Mouse (Mus musculus): ENCODE results near the gene Olfr944. TPM values are rescaled to one million over a fixed set of nuclear protein-coding genes. Genes with fewer than 3 reads are reported as not detected.

Olfr944 gene
- not detected in 2 replicates for polyA plus RNA-seq (2015; fragmentation: Nextera tagmentation; extraction: Ambion mirVana)

- Histone ChIP-seq H3K27me3 (replicated peaks; ENCODE audit: insufficient read depth, low read length) (no peaks in the 10 kb centered on the region), H3K4me1 (ENCODE audit: insufficient read depth, low read depth, low read length) (no peaks in the 10 kb centered on the region), H3K4me2 (replicated peaks; ENCODE audit: low read depth, low read length) (no peak within 1 kb of the TSS), H3K9me3 (ENCODE audit: low read length) (no peaks in the 10 kb centered on the region), H3K27ac (ENCODE audit: low read length) (no peak within 1 kb of the TSS), H3K9ac (replicated peaks; ENCODE audit: low read depth) (no peak within 1 kb of the TSS), H3K4me3 (ENCODE audit: low read depth, low read length) (no peak within 1 kb of the TSS), H3K36me3 (ENCODE audit: insufficient read depth, low read length) (no peaks in the 10 kb centered on the region)
- TF ChIP-seq CTCF (IDR thresholded peaks at IDR 0.05), result no peak
- TF ChIP-seq EP300 (IDR thresholded peaks at IDR 0.05), result no peak
- DNase-seq (ENCODE audit: low spot score) (no peak), ATAC-seq (no peak)
These were observed at the start of gene Olfr944 for GRCm38 (mm10) chr9:39201620-39202019. TSS of gene Olfr944 (plus strand) at chr9:39201920.

DNA sequence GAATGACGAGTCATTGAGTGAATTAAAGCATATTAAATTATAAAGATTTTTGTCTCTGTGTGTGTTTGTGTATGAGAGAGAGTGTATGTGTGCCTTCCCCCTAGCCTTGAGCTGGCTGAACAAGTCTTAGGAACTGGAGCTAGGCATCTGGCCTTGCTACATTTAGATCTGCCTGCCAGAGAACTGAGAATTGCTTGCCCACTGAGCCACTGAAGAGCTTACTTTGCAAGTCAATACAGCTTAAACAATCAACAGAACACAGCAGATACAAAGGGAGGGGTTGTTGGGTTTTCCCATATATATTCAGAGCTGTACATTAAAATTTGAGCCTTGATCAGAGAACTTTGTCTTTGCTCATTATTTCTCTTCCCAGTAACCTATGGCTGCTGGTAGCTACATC lies 49.3 kb upstream of the Olfr944 start:
- H3K27ac ChIP-seq (ENCODE audit: low read length), result no peak overlapping the region
- no peak overlapping the region for H3K9ac ChIP-seq (replicated peaks; ENCODE audit: low read depth)
- no peak for TF ChIP-seq EP300 (IDR thresholded peaks at IDR 0.05)
- no peak for TF ChIP-seq CTCF (IDR thresholded peaks at IDR 0.05)
- ATAC-seq (no peak), DNase-seq (ENCODE audit: low spot score) (no peak)
- H3K4me3 ChIP-seq (ENCODE audit: low read depth, low read length), result no peak overlapping the region
- H3K4me1 ChIP-seq (ENCODE audit: insufficient read depth, low read depth, low read length), result no peaks in the 10 kb centered on the region
- no peaks in the 10 kb centered on the region for H3K27me3 ChIP-seq (replicated peaks; ENCODE audit: insufficient read depth, low read length)
- no peaks in the 10 kb centered on the region for H3K36me3 ChIP-seq (ENCODE audit: insufficient read depth, low read length)
- no peaks in the 10 kb centered on the region for H3K9me3 ChIP-seq (ENCODE audit: low read length)
- 53% methylated on average over 1 of the region's 1 CpGs for WGBS
- no peak overlapping the region for H3K4me2 ChIP-seq (replicated peaks; ENCODE audit: low read depth, low read length)

DNA sequence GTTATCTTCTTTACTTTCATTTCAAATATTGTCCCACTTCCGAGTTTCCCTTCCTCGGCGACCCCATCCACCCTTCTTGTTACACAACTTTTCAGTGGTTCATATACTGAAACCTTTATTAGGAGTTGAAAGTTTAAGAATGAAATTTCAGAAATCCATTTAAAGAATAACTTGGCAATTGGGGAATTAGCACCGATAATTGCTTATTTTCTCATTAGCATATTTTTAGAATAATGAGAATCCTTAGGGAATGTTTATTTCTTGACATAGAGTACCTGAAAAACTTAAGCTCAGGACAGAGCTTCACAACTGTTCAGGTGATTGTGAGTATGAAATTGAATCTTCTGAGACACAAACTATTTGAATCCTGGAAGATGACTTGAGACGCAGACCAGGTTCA lies 35.7 kb upstream of the Olfr944 start, which contains the start of gene Olfr943:
Gene Olfr943, plus strand, starts transcription at position 301 of the 400 bp plus-strand sequence.
- no peak for TF ChIP-seq EP300 (IDR thresholded peaks at IDR 0.05)
- no peak for TF ChIP-seq CTCF (IDR thresholded peaks at IDR 0.05)
- Histone ChIP-seq H3K4me2 (replicated peaks; ENCODE audit: low read depth, low read length) (no peak within 1 kb of the TSS), H3K4me3 (ENCODE audit: low read depth, low read length) (no peak within 1 kb of the TSS), H3K27ac (ENCODE audit: low read length) (no peak within 1 kb of the TSS), H3K9ac (replicated peaks; ENCODE audit: low read depth) (no peak within 1 kb of the TSS), H3K27me3 (replicated peaks; ENCODE audit: insufficient read depth, low read length) (no peaks in the 10 kb centered on the region), H3K9me3 (ENCODE audit: low read length) (no peaks in the 10 kb centered on the region), H3K4me1 (ENCODE audit: insufficient read depth, low read depth, low read length) (no peaks in the 10 kb centered on the region), H3K36me3 (ENCODE audit: insufficient read depth, low read length) (no peaks in the 10 kb centered on the region)
- WGBS, result 88% methylated on average over 5 of the region's 5 CpGs
- ATAC-seq, result no peak
- no peak for DNase-seq (ENCODE audit: low spot score)

DNA sequence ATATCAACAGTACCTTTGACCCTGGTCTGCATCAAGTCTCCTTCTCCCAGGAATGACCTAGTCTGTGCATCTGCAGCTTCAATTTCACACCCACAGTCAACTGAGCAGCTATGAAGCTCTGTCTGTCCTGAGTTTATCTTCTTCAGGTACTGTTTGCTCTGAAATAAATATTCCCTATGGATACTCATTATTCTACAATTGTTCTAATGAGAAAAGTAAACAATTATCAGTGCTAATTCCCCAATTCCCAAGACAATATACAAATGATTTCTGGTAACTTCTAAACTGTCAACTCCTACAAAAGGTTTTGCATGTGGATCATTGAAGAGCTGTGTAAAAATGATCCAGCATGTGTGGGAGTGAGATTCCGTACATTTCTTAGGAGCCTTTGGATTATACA lies 48.2 kb downstream of the Olfr944 start, which contains the start of gene Olfr1537:
Gene Olfr1537, minus strand, starts transcription at position 101 of the 400 bp plus-strand sequence.
- no peak for DNase-seq (ENCODE audit: low spot score)

More for the DNA sequence above, 48.2 kb downstream of the Olfr944 start, which contains the start of gene Olfr1537:
- no peak within 1 kb of the TSS for H3K9ac ChIP-seq (replicated peaks; ENCODE audit: low read depth)
- no peak within 1 kb of the TSS for H3K27ac ChIP-seq (ENCODE audit: low read length)
- no peaks in the 10 kb centered on the region for H3K27me3 ChIP-seq (replicated peaks; ENCODE audit: insufficient read depth, low read length)
- TF ChIP-seq EP300 (IDR thresholded peaks at IDR 0.05) (no peak), CTCF (IDR thresholded peaks at IDR 0.05) (no peak)
- H3K36me3 ChIP-seq (ENCODE audit: insufficient read depth, low read length), result no peaks in the 10 kb centered on the region
- no peak within 1 kb of the TSS for H3K4me2 ChIP-seq (replicated peaks; ENCODE audit: low read depth, low read length)
- 83% methylated on average over 1 of the region's 1 CpGs for WGBS
- no peaks in the 10 kb centered on the region for H3K4me1 ChIP-seq (ENCODE audit: insufficient read depth, low read depth, low read length)
- no peak within 1 kb of the TSS for H3K4me3 ChIP-seq (ENCODE audit: low read depth, low read length)
- no peaks in the 10 kb centered on the region for H3K9me3 ChIP-seq (ENCODE audit: low read length)
- no peak for ATAC-seq

Other genes with a start within 250 kb of the Olfr944 start
- not detected in 2 replicates for gene Olfr933, start 229.6 kb upstream of the Olfr944 start, polyA plus RNA-seq (2015; fragmentation: Nextera tagmentation; extraction: Ambion mirVana)
- not detected in 2 replicates for gene Olfr934, start 213.6 kb upstream of the Olfr944 start, polyA plus RNA-seq (2015; fragmentation: Nextera tagmentation; extraction: Ambion mirVana)
- gene Olfr935, start 202.2 kb upstream of the Olfr944 start, polyA plus RNA-seq (2015; fragmentation: Nextera tagmentation; extraction: Ambion mirVana), result not detected in 2 replicates
- not detected in 2 replicates for gene Olfr146, start 178.5 kb upstream of the Olfr944 start, polyA plus RNA-seq (2015; fragmentation: Nextera tagmentation; extraction: Ambion mirVana)
- gene Olfr937, start 137.0 kb upstream of the Olfr944 start, polyA plus RNA-seq (2015; fragmentation: Nextera tagmentation; extraction: Ambion mirVana), result not detected in 2 replicates
- gene Olfr938, start 123.0 kb upstream of the Olfr944 start, polyA plus RNA-seq (2015; fragmentation: Nextera tagmentation; extraction: Ambion mirVana), result not detected in 2 replicates
- gene Olfr27, start 73.8 kb upstream of the Olfr944 start, polyA plus RNA-seq (2015; fragmentation: Nextera tagmentation; extraction: Ambion mirVana), result not detected in 2 replicates
- not detected in 2 replicates for gene Olfr943, start 35.6 kb upstream of the Olfr944 start, polyA plus RNA-seq (2015; fragmentation: Nextera tagmentation; extraction: Ambion mirVana)
- gene Olfr1537, start 48.1 kb downstream of the Olfr944 start, polyA plus RNA-seq (2015; fragmentation: Nextera tagmentation; extraction: Ambion mirVana), result not detected in 2 replicates
- gene Olfr945, start 74.9 kb downstream of the Olfr944 start, polyA plus RNA-seq (2015; fragmentation: Nextera tagmentation; extraction: Ambion mirVana), result not detected in 2 replicates
- not detected in 2 replicates for gene Olfr948, start 124.1 kb downstream of the Olfr944 start, polyA plus RNA-seq (2015; fragmentation: Nextera tagmentation; extraction: Ambion mirVana)
- gene Olfr951, start 185.5 kb downstream of the Olfr944 start, polyA plus RNA-seq (2015; fragmentation: Nextera tagmentation; extraction: Ambion mirVana), result not detected in 2 replicates
- gene Olfr952, start 225.2 kb downstream of the Olfr944 start, polyA plus RNA-seq (2015; fragmentation: Nextera tagmentation; extraction: Ambion mirVana), result not detected in 2 replicates

All from lung, postnatal 0 days (tissue).